Mouse (Mus musculus) embryo, embryonic 11 days (tissue): ENCODE results near the gene Foxo1.

Source experiments
- DNase-seq: peaks from one replicate; pipeline ENCODE4 v3.0.0-alpha.2; 2015

The Foxo1 gene

DNA sequence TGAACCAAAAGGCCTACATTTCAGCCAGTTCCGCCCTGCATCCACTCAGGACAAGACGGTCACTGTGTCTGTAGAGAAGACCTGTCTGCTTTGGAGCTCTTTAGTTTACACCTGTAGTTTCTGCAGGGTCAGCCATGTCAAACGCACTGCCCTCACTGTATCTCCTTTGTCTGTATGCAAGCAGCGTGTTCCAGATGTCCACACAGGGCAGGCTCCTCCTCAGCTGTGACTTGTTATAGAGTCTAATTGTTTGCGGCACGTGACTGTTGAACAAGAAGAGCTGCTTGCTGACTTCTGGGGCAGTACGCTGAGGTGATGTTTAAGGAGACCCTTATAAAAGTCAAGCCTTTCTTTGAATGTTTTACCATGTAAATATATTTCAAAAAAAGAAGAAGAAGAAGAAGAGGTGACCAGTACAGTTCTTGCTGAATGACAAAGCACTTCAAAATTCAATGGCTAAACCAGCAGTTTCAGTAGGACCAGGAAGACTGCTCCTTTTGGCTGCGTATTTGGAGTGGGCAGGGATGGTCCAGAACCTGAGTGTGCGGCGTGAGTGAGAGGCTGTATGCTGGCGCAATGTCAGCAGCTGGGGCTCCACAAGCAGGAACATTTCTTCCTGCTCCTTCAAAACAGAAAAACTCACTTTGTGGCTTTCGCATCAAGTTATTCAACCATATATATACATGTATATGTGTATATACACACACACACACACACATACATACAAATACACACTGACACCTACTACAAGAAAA lies 52.6 kb downstream of the Foxo1 start:
- no peak for DNase-seq

DNA sequence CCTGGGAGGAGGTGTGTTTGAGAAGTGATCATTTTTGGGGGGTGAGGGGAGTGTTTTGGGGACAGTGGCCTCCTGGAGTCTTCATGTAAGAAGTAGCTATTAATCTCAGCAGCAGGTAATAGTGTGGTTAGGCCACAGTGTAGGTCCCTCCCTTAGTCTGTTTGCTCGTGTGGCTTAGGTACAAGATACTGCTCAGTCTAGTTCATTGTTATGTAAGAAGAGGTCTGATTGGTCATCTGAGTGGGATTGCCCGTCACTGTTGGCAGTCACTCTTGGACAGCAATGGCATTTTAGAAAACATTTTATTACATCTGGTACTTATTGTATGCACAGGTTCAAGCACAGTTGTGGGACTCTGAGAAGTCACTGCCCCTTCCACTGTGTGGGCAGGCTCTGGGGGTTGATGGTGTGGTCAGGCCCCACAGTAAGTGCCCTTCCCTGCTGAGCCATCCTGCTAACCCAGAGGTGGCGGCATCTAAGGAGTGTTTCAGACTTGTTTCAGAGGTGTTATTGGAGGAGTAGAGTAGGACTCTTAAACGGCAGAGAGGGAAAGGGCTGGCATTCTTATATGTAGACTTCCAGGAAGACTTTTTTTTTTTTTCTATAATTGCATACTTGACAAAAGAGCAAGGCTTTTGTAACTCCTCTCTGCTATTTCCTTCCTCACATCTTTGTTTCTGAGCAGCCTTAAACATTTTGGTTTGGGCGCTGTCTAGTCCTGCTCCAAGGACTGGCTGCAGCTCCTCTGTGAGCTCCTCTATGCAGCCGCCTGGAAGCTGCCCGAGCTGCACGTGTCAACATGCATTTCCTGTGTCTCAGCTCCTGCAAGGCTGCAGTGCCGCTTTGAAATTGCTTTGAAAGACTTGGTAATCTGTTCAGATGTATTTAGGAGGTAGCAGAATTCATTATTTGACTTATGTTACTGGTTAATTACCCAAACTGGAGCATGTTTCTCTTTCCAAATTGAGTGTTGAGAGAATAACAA lies 54.6 kb downstream of the Foxo1 start:
- peak; percentile 59 for DNase-seq

DNA sequence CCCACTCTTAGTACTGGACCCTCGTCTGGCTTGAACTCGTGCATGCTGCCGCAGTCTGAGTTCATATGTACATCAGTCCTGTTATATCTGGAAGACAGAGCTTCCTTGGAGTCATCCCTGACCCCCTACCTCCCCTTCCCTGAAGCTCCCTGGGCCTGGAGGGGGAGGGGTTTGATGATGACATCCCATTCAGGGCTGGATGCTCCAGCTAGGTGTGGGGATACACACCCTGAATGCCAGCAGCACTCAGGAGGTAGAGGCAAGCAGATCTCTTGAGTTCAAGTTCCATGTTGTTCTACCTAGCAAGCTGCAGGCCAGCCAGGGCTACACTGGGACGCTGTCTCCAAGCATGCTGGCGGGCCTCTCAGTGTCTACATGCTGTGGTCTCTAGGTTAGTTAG lies 56.9 kb downstream of the Foxo1 start:
- DNase-seq: no peak

DNA sequence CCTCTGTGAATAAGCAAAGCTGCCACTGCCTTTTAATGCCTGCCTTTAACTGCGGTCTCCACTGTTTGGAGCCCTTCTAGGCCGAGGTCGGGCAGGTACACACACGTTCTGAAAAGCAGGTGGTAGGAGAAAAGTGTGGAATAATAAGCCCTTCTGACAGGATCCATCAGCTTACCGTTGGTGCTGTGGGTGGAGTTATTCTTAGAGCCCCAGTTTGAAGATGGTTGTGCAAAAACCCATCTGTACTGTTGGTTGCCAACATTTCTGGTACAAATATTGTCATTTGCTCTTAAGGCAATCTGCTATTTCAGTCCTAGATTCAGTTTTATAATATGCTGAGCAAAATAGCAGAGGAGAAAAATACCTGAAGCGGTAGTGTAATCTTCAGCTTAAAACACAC lies 58.6 kb downstream of the Foxo1 start:
- DNase-seq: no peak

DNA sequence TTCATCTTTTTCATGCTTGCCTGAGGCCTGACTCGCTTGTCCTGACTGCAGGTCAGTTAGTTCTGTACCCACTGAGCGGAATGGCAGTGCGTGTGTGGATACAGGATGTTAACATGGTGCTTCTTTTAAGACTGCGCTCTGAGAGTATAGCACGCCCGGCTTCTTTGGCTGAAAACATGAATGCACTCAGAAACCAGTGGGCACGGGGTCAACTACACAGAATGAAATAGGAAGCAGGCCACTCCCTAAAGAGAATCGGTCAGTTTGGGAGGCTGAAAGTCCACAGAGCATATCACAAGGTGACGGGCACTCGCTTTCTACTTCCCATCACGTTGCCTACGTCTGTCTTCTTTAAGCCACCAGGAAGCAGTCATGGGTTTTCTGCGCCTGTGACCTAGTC lies 59.0 kb downstream of the Foxo1 start:
- DNase-seq: no peak

DNA sequence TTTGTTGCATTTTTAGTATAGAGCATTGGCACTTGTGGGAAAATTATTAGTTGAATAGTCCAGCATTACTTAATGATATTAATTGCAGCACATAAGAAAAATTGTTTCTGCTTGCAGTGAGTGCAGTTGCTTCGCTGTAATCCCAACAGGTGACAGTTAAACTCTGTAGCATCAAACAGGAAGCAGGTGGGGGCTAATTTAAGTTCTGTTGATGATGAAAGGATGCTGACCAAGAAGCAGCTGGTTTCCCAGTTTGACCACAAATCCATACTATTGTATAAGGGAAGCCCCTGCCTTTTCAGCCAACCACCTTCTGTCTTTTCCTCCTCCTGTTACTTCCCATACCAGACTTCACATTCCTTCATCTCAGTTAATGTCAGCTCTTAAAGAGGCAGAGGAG lies 63.6 kb downstream of the Foxo1 start:
- no peak for DNase-seq

DNA sequence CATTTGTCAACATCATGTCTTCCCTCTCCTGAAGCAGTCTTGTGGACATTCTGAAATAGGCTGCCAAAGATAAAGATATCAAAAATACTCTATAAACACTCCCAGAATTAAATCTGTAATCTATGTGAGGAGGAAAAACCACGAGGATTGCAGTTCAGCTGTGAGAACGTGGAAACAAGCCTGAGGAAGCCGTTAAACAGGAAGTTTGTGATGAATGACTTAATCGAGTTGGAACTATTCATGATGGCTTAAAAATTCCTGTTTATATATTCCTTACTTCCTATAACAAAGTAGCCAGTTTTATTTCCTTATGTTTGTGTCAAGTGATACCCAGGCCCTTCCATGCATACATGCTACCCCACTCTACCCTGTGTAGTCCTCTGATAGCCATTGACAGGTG lies 70.6 kb downstream of the Foxo1 start:
- DNase-seq: no peak

DNA sequence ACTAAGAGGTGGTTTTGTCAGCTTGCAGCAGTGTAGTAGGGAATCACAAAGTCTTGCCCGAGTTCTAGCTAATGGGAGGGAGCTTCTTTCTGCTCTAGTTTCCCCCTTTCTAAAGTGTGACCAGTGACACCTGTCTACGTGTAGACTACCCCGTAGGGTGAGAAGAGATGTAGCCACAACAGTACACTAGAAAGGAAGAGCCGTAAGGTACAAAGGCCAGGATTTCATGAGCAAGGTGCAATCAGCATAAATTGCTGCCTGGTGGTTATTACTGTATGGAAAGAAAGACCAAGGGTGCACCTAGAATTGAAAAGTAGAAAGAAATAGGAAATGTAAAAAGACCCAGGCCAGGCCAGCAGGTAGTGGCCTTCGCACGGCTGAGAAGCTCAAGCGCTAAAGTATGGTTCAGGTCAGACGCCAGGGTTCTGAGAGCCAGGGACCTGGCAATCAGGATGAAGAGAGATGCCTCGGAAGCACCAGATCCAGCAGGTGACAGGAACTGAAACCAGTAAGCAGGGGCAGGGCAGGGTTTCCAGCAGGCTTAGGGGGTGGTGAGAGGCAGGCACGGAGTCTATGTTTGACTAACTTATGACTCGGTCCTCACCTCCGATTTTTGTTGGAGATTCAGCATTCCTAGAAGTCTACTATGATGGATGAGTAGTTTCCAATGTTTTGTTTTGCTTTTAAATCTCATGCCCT lies 72.3 kb downstream of the Foxo1 start:
- no peak for DNase-seq

DNA sequence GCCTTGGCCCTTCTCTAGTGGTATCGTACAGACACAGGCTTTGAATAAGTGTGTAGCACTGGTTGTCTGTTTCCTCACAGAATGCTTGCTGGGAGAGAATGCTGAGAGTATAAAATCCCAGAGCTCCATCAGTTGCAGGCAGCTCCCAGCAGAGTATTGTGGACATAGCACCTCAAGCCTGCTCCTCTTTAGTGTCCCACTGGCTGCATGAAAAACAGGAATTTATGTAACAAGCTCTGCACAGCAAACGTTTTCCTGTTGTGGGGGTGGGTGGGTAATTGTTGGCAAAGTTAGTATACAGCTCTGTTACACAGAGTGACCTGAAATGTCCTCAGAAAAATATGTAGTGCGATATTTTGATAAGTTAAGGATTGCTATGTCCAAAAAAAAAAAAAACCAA lies 74.1 kb downstream of the Foxo1 start:
- no peak for DNase-seq

DNA sequence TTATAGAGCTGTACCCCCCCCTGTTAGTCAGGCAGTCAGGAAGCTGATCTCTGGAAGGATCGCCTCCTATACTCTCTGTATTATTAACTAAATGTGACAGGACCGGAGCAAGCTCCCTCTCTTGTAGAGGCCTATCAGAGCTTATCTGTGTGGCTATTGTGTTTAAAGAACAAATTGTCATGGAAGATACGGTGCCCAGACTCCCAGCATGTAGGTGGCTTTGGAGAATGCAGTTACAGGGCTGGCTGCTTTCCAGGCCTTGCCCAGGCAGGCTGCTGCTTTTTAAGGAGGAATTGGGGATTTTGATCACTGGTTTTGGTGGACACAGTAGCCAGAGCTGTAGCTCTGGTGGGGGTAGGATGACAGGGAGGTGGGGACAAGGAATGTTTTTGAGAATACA lies 74.7 kb downstream of the Foxo1 start:
- no peak for DNase-seq

DNA sequence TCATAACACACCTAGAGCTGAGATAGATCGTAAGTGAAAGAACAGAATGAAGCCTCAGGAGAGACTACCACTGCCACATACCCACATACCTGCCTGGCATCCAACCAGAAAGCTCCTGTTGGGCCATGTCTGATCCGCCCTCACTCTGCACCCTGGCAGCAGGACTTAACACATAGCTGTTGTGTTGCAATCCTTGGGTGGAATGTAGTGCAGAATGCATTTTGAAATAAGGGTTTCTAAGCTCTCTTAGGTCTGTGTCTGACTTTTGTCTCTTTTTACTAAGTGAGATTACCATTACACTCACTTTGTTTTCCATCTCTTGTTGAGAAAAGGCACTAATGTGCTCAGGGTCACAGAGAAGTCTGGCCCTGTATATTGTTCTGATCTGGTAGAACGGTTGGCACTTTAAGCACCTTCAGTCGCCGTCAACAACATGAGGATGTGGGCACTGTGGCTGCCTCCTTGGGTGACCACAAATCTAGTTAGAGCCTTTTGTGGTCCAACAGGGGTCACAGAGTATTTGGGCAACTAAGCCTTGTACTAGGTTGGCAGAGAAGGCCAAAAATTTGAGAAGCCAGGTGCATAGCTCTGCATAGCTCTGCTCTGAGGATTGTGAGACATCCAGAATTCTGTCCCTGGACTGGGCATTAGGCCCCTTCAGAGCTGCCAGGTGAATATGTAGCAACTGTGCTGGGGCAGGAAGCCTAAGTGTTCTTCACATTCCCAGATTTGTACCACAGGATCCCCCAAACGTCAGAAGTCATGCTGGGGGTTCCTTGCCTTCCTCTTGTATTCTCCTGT lies 75.3 kb downstream of the Foxo1 start:
- DNase-seq: no peak

DNA sequence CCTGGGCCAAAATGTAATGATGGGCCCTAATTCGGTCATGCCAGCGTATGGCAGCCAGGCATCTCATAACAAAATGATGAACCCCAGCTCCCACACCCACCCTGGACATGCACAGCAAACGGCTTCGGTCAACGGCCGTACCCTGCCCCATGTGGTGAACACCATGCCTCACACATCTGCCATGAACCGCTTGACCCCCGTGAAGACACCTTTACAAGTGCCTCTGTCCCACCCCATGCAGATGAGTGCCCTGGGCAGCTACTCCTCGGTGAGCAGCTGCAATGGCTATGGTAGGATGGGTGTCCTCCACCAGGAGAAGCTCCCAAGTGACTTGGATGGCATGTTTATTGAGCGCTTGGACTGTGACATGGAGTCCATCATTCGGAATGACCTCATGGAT lies 77.7 kb downstream of the Foxo1 start:
- no peak for DNase-seq

DNA sequence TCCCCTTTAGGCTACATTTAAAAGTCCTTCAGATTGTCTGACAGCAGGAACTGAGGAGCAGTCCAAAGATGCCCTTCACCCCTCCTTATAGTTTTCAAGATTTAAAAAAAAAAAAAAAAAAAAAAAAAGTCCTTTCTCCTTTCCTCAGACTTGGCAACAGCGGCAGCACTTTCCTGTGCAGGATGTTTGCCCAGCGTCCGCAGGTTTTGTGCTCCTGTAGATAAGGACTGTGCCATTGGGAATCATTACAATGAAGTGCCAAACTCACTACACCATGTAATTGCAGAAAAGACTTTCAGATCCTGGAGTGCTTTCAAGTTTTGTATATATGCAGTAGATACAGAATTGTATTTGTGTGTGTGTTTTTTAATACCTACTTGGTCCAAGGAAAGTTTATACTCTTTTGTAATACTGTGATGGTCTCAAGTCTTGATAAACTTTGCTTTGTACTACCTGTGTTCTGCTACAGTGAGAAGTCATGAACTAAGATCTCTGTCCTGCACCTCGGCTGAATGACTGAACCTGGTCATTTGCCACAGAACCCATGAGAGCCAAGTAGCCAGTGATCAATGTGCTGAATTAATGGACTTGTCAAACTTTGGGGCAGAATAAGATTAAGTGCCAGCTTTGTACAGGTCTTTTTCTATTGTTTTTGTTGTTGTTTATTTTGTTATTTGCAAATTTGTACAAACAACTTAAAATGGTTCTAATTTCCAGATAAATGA lies 79.0 kb downstream of the Foxo1 start:
- no peak for DNase-seq

DNA sequence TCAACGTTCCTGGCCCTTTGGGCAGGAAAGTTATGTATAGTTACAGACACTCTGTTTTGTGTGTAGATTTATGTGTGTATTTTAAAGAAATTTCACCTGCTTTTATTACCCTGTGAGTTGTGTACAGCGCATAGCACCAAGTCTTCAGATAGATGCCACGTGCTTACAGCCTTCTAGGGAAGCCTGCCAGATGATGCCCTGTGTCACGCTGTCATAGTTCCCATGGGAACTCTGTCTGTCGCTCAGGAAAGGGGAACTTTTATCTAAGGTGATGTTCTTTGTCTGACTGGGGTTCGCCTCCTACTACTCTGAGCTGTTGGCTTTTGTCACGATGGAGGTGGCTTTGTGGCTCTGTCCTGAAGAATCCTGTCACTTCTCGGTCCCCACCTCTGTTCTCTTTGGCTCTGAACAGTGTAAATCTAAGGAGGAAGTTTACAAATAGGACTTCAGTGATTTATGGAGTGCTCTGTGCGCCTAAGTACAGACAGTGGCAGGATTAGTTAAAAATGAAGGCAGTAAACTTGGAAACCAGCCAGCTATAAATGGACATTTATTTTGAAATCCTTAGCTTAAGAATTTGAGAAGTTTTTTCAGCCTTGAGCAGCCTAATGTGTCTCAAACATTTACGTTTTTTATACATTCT lies 80.0 kb downstream of the Foxo1 start:
- no peak for DNase-seq

DNA sequence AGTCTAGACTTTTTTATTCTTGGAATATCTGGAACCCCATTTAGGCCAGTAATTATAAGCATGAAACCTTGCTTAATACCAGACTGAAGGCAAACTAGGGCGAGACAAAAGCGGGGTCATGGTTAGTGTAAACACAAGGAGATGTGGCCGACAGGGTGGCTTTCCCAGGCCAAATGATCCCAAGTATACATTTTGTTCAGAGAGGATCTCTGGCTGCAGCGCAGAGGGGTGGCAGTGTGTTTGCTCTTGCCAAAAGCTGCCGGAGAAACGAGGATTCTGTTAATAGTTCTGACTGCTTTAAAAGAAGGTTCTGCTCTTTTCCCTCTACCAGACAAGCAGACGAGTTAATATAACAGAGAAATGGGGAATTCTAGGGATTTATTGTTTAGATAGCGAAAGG lies 82.5 kb downstream of the Foxo1 start:
- no peak for DNase-seq

DNA sequence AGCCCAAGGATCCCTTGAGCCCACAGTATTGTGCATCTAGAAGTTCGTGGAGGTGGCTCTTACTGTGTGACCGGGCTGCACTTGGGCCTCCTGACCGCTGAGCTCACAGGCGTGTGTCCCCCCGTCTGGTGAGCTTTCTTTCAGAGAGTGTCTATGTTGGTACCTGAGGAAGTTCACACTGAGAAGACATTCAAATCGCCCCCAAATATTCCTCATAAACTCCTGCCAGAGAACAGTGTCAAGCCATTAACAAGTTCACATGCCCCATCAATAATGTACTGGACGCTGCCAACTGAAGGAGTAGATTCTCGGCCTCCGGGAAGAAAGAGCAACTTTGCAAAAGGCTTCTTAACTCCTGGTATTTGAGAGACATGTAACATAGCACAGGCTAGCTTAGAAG lies 83.8 kb downstream of the Foxo1 start:
- no peak for DNase-seq

DNA sequence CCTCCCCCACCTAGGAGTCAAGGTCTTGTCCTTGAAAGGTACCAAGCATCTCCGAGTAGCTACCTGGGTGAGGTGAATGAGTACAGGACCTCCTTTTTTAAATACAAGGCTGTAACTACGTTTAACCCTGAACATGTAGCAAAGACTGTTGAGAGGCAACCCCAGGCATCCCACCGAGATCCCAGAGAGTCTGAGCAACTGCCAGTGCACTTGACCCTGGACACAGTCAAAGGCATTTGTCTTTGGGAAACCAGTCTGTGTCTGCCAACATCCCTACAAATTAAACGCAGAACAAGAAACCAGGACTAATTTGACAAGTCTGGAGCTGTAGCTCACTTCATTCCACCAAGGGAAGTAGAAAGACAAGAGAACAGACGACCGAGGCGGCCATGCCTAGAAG lies 86.1 kb downstream of the Foxo1 start:
- DNase-seq: no peak

DNA sequence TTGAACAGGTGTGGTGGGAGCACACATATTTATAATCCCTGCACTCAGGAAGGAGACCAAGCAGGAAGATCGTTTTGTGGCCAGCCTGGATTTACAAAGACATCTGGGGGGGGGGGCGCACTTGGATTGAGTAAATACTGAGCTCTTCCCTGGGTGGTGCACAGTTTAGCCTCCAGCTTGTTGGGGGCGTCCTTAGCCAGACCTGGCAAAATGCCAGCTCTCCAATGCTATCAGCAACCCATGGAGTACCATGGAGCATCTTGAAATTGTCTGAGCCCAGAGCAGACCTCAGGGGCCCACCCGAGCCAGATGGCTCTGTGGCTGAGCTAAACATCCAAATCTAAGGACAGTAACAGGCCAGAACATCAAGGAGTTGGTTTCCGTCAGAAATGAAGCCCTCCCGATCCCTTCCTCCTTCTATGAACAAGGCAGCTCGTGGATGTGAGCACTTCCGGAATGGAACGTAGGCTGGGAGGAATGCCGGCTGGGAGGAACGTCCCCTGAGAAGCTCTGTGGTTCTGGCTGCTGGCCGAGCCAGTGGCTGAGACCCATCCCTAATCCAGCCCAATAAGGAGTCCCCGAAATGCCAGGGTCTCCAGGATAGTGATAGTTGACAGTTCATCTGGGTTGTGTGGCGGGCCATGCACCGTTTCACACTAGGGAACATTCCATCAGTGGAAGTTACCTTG lies 89.3 kb downstream of the Foxo1 start:
- DNase-seq: no peak

DNA sequence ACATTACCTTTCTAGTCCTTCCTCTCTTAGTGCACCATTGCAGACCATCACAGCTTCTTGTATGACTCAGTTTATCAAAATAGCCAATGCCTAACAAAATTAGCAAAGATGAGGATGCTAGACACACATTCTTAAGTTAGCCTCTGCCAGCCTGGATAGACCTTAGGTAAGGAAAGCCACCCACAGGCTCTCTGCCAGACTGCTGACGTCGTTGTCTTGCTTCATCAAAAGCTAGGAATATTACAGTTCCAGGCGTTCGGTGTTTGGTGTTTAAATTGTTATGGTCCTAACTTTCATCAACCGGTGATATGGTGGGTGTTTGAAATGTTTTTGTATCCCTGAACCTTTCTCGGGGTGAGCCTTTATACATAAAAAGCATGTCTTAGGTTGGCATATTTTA lies 96.4 kb downstream of the Foxo1 start:
- no peak for DNase-seq

DNA sequence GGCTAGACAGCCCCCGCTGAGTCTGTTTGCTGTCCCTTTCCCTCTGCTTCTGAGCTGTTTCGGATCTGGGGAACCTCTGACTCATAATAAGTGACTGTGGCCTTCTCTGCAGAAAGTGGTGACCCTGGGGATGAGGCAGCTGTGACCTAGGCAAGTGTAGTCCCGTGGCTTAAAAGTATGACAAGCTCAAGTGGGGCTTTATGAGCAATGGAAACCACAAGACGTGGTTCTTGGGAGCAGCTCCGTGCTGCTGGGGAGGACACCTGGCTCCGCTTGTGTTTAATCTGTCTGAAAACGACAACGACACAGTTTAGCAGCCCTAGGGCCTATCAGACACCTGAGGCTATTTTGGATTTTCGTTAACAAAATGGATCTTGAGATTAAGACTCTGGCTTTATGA lies 101.1 kb downstream of the Foxo1 start:
- no peak for DNase-seq

DNA sequence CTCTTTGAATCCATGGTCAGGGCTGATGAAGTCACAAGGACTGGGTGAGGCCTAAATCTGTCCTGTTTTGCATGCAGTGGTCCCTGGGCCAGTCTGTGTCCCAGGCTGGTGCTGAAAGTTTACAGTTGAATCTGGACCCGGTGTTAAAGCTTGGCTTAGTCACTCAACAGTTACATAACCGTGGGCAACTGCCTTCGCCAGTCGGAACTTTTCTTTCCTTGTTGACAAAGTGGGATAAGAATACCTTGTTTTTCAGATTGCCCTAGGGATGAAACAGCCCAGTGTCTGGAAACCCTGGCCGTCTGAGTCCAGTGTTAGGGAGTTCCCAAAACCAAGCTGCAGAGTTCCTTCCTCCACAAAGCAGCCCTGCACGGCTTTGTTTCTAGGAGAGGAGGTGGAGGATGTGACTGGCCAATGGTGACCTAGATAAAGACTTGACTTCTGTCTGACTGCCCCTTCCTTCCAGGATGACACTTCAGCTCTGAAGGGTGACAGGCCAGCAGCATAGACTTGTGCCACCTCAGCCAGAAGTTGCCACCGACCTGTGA lies 101.8 kb downstream of the Foxo1 start:
- no peak for DNase-seq
